Mouse (Mus musculus) lung, postnatal 36 days (tissue): ENCODE results near the gene Zfp189.
"Not testable (repeated sequence)": the region's sequence is repeated elsewhere in the genome, so short reads cannot be mapped to it uniquely, and the experiment has no call there.

Source experiments
- DNase-seq: peaks from one replicate; pipeline ENCODE4 v3.0.0; 2022; ENCODE audit warnings: mixed read lengths

The Zfp189 gene

GRCm38 (mm10) chr4:49520572-49521340, at the start of gene Zfp189, which contains the start of gene Mrpl50:
TSS of gene Zfp189 (plus strand) at chr4:49521176.
TSS of gene Mrpl50 (minus strand) at chr4:49521093.
- peak; percentile 98 for DNase-seq

GRCm38 (mm10) chr4:49473435-49474100, 47.4 kb upstream of the Zfp189 start, which contains the start of gene Acnat1:
TSS of gene Acnat1 (minus strand) at chr4:49473912.
- DNase-seq = no peak

GRCm38 (mm10) chr4:49474583-49474982, 46.4 kb upstream of the Zfp189 start:
- no peak for DNase-seq

- peak; percentile 53 for DNase-seq
These were observed 42.7 kb upstream of the Zfp189 start for GRCm38 (mm10) chr4:49478118-49478877.

GRCm38 (mm10) chr4:49479035-49479434, 41.9 kb upstream of the Zfp189 start:
- DNase-seq = peak; percentile 2

- peak; percentile 5 for DNase-seq
These were observed 40.7 kb upstream of the Zfp189 start for GRCm38 (mm10) chr4:49480104-49480760.

- peak; percentile 4 for DNase-seq
These were observed 40.1 kb upstream of the Zfp189 start for GRCm38 (mm10) chr4:49480896-49481295.

GRCm38 (mm10) chr4:49485442-49485841, 35.5 kb upstream of the Zfp189 start:
- DNase-seq = no peak

GRCm38 (mm10) chr4:49485934-49486650, 34.9 kb upstream of the Zfp189 start:
- not testable (repeated sequence) for DNase-seq

- no peak for DNase-seq
These were observed 17.4 kb upstream of the Zfp189 start for GRCm38 (mm10) chr4:49503563-49503962.

GRCm38 (mm10) chr4:49506386-49506785, 14.6 kb upstream of the Zfp189 start, which contains the start of gene Baat:
TSS of gene Baat (minus strand) at chr4:49506557.
- DNase-seq = no peak

GRCm38 (mm10) chr4:49509183-49509582, 11.8 kb upstream of the Zfp189 start:
- no peak for DNase-seq

- not testable (repeated sequence) for DNase-seq
These were observed 10.6 kb upstream of the Zfp189 start for GRCm38 (mm10) chr4:49510236-49510835.

GRCm38 (mm10) chr4:49512636-49513035, 8.3 kb upstream of the Zfp189 start:
- DNase-seq = no peak

- DNase-seq = no peak
These were observed 6.5 kb upstream of the Zfp189 start for GRCm38 (mm10) chr4:49514441-49514840.

- no peak for DNase-seq
These were observed 1.5 kb upstream of the Zfp189 start for GRCm38 (mm10) chr4:49519476-49519875.

- no peak for DNase-seq
These were observed 370 bp downstream of the Zfp189 start for GRCm38 (mm10) chr4:49521346-49521745.

- no peak for DNase-seq
These were observed 1.6 kb downstream of the Zfp189 start for GRCm38 (mm10) chr4:49522576-49522975.

GRCm38 (mm10) chr4:49535036-49535435, 14.1 kb downstream of the Zfp189 start:
- no peak for DNase-seq

- DNase-seq = no peak
These were observed 14.8 kb downstream of the Zfp189 start for GRCm38 (mm10) chr4:49535675-49536294.

GRCm38 (mm10) chr4:49536671-49537070, 15.7 kb downstream of the Zfp189 start:
- DNase-seq = no peak
